Mouse (Mus musculus) gastrocnemius, adult 2 months (tissue): ENCODE results near the gene Scgb1b20. TPM values are rescaled to one million over a fixed set of nuclear protein-coding genes. Genes with fewer than 3 reads are reported as not detected.
"Not testable (repeated sequence)": the region's sequence is repeated elsewhere in the genome, so short reads cannot be mapped to it uniquely, and the experiment has no call there.

ENCODE experiments used
- DNase-seq: peaks from one replicate; pipeline ENCODE4 v3.0.0; 2022
- H3K27ac ChIP-seq: fragments of 200-600 bp; 2 replicates; pipeline ENCODE4 v1.8.1; 2022; ENCODE audit warnings: mild to moderate bottlenecking
- H3K4me3 ChIP-seq: fragments of 200-600 bp; 2 replicates; pipeline ENCODE4 v1.8.1; 2022; ENCODE audit warnings: mild to moderate bottlenecking, moderate library complexity
- CTCF ChIP-seq: fragments of 200-600 bp; IDR thresholded peaks from 2 replicates; pipeline ENCODE4 v1.8.1; 2022; ENCODE audit warnings: antibody characterized with exemption, mild to moderate bottlenecking, moderate library complexity
- intact Hi-C: fragments of 180-260 bp; cut with DNase I; formaldehyde crosslinking; loops from one replicate; pipeline ENCODE4 v1.15.1; 2025
- long read RNA-seq, 2 experiments: library from polyadenylated mRNA; stranded (forward); transcript quantifications; one replicate each; pipeline ENCODE4 v2.0.0; 2021
- total RNA-seq, 2 experiments: library from RNA; stranded (reverse); gene quantifications; 2 replicates each; pipeline ENCODE4 v1.2.3; 2021

The Scgb1b20 gene
- not detected for total RNA-seq
- long read RNA-seq, experiment 1, result 0 reads
- long read RNA-seq, experiment 2, result 0 reads

- intact Hi-C loops, DNase-seq, H3K4me3 ChIP-seq, H3K27ac ChIP-seq: not testable (repeated sequence)
Measured at GRCm38 (mm10) chr7:33372934-33373333, at the start of gene Scgb1b20. TSS of gene Scgb1b20 (plus strand) at chr7:33373234.

- H3K27ac ChIP-seq, intact Hi-C loops, DNase-seq, H3K4me3 ChIP-seq: not testable (repeated sequence)
Measured at GRCm38 (mm10) chr7:33366222-33366621, 6.8 kb upstream of the Scgb1b20 start, which contains the start of gene Scgb2b20. TSS of gene Scgb2b20 (minus strand) at chr7:33366322.

GRCm38 (mm10) chr7:33399749-33400148 is 26.7 kb downstream of the Scgb1b20 start:
- H3K4me3 ChIP-seq, H3K27ac ChIP-seq, intact Hi-C loops, DNase-seq: not testable (repeated sequence)

GRCm38 (mm10) chr7:33401650-33402049 is 28.6 kb downstream of the Scgb1b20 start:
- DNase-seq, result no peak
- Histone ChIP-seq H3K4me3 (no peak overlapping the region), H3K27ac (no peak overlapping the region)
- intact Hi-C loops, result no loop called here
- TF ChIP-seq CTCF, result no peak

GRCm38 (mm10) chr7:33409681-33410080 is 36.6 kb downstream of the Scgb1b20 start:
- H3K27ac ChIP-seq, DNase-seq, intact Hi-C loops, H3K4me3 ChIP-seq: not testable (repeated sequence)

Other genes with a start within 250 kb of the Scgb1b20 start
- gene Scgb2b18, start 199.4 kb upstream of the Scgb1b20 start, total RNA-seq, result not detected
- gene Scgb1b18, start 187.7 kb upstream of the Scgb1b20 start, total RNA-seq, result not detected
- gene Scgb2b19, start 92.9 kb upstream of the Scgb1b20 start, total RNA-seq, result not detected
- gene Scgb1b19, start 85.9 kb upstream of the Scgb1b20 start, total RNA-seq, result not detected
- gene Scgb2b20, start 6.9 kb upstream of the Scgb1b20 start, total RNA-seq, result not detected
- not detected for gene Scgb2b21, start 147.2 kb downstream of the Scgb1b20 start, total RNA-seq